Mouse (Mus musculus) forebrain, embryonic 14.5 days (tissue): ENCODE measurements at regions not wholly inside any gene's neighbourhood (a gene's known extent, or its start where the extent isn't known, plus 50 kb on each side); places are given as distances from the start of the nearest gene placed in this dataset.

Experiments
- ATAC-seq: fragments of 200-750 bp; cut with Nextera tagmentation; 2 replicates; pipeline ENCODE4 v1.8.0; 2017; ENCODE audit warnings: mild to moderate bottlenecking, moderate library complexity
- DNase-seq: peaks from one replicate; pipeline ENCODE4 v3.0.0-alpha.2; 2015; ENCODE audit warnings: low spot score
- H3K27ac ChIP-seq: fragments of 300-500 bp; sonication (generic); 2 replicates; pipeline ENCODE4 v1.5.1; 2014; ENCODE audit warnings: low read depth, mild to moderate bottlenecking, control low read depth, low read length, moderate library complexity
- H3K27me3 ChIP-seq: fragments of 300-500 bp; sonication (generic); replicated peaks from 2 replicates; pipeline ENCODE4 v1.6.1; 2014; ENCODE audit warnings: low read length, control low read depth, mixed read lengths; ENCODE audit not compliant: control insufficient read depth, insufficient read depth
- H3K36me3 ChIP-seq: fragments of 300-500 bp; sonication (generic); 2 replicates; pipeline ENCODE4 v1.6.1; 2014; ENCODE audit warnings: low read length, control low read depth; ENCODE audit not compliant: control insufficient read depth, insufficient read depth
- H3K4me1 ChIP-seq: fragments of 300-500 bp; sonication (generic); 2 replicates; pipeline ENCODE4 v1.6.1; 2014; ENCODE audit warnings: antibody characterized with exemption, low read length, control low read depth; ENCODE audit not compliant: control insufficient read depth, insufficient read depth
- H3K4me2 ChIP-seq: fragments of 300-500 bp; sonication (generic); 2 replicates; pipeline ENCODE4 v1.6.1; 2014; ENCODE audit warnings: mild to moderate bottlenecking, control low read depth, low read length
- H3K4me3 ChIP-seq: fragments of 300-500 bp; sonication (generic); 2 replicates; pipeline ENCODE4 v1.5.1; 2014; ENCODE audit warnings: low read depth, low read length, control low read depth
- H3K9ac ChIP-seq: fragments of 300-500 bp; sonication (generic); 2 replicates; pipeline ENCODE4 v1.6.1; 2014; ENCODE audit warnings: mild to moderate bottlenecking, low read length, control low read depth, moderate library complexity
- H3K9me3 ChIP-seq: fragments of 300-500 bp; sonication (generic); replicated peaks from 2 replicates; pipeline ENCODE4 v1.6.1; 2016; ENCODE audit warnings: low read length, control low read depth, mixed read lengths; ENCODE audit not compliant: control insufficient read depth
- WGBS: fragments of 180-500 bp; shearing (Covaris S2); extraction: QIAGEN DNeasy Blood & Tissue Kit; methylation state at CpG from one replicate; pipeline ENCODE4 v1.1.7; 2014; 5-methylcytosine and 5-hydroxymethylcytosine counted together

DNA sequence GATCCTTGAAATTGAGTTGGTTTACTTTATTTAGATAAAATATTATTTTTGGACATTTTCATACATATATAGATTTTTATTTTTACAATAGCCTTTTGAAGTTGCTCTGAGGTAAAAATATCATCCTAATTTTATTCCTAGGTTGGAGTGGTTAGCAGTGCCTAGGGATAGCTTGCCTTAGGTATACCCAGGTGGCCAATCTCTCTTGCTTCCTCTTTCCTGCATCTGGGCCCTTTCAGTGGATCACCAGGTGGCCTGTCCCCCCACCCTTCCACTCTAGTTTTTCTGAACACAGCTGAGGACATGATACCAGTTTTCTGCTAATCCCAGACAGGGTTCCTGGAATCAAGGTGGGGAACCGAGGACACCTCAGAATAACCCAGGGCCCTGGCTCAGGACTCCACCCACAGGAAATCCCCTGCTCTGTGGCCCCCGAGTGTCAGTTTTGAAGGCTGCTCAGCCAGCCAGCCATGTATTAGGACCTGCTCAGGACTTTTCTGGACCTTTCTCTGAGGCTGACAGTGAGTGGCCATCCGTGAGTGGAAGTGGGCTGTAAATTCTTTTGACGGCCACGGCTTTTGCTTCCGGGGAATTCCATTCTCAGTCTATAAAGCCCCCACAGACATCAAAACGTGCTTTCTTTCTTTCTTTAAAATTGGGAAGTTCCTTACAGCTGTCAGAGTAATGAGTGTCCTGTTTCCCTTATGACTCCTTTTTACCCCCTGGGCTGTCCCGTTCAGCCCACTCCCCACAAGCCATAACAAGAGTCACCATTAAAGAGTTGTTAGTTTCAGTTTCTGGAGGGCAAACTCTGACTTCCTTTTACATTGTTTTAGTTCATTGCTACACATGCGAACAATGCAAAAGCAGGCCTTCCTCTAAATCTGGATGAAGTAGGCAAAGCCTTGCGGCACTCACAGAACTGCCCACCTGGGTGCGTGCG is 87.8 kb upstream of the Ccnd2 start:
- H3K27ac ChIP-seq: no peak overlapping the region

DNA sequence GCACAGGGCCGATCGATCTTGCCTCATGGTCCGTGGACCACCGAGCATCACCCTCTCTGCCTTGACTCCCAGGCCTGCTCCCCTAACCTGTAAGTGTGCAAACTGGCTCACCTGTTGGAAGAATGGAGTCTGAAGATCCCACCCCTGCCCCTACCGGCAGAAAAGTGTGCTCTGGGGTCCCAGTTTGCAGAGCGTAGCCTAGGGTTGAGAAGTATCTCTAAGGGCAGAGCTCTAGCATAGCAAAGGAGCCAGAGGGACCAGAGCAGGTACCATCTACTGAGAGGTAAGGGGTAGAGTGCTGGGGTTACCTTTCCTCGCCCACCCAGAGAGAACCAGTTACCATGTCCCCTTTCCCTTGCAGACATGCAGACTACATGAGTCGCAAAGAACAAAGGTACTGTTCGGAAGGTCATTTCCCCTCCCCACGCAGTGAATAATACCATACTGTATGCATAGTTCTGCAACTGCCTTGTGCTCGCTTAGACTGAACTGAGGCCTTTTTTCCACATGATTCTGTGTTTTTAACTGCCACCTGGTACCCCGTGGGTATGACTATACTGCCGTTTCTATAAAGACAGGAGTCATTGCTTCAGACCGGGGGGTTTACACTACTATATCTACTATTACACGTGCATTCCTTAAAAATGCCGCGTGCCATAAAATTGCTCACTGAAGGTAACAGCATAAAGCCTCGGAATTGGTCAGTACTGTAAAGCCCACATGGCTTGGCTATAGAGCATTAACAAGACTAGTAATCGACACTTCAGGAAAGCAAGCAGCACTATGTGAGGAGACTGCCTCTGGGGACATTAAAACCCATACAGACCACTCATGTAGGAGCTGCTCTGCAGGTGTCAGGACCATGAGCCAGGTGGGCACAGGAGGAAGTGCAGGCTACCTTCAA is 88.7 kb upstream of the Ccnd2 start:
- ATAC-seq: no peak

More for the DNA sequence above, 87.8 kb upstream of the Ccnd2 start:
- WGBS: 82% methylated on average over 12 of the region's 12 CpGs
- Histone ChIP-seq H3K4me1 (no peaks in the 10 kb centered on the region), H3K27me3 (no peaks in the 10 kb centered on the region), H3K36me3 (no peaks in the 10 kb centered on the region), H3K9me3 (no peaks in the 10 kb centered on the region), H3K4me3 (no peak overlapping the region), H3K4me2 (no peak overlapping the region), H3K9ac (no peak overlapping the region)
- ATAC-seq (no peak), DNase-seq (no peak)

DNA sequence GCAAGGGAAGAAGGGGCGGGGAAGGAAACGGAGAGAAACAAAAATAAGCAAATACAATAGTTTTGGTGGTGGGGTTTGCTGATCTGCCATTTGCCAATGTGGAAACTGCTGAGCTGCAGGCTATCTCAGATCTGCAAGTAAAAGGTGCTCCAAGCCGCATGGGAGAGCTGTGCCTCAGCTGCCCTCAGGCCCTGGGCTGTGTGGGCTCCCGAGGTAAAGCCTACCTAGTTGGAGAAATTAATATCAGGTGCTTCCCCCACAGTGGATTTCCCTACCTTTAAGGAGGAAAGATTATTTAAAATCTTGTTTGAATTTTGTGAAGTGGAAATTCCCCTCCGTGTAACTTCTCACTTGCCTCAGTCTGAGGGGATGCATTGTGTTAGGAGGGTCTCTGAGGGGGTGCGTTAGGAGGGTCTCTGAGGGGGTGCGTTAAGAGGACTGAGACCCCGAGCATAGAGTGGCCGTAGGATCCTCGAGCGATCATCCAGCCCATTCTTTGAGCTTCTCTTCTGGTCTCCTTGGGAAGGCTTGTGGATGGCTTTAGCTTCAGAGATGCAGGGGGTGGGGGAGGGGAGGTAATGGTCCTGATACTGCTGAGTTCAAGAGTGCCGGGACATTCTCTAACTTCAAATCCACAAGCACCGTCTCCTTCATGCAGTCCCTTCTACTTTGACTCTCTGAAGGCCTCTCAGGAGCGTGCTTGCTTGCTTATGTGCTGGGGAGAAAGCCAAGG is 89.9 kb upstream of the Ccnd2 start:
- Histone ChIP-seq H3K4me3 (no peak overlapping the region), H3K9ac (no peak overlapping the region), H3K4me1 (no peaks in the 10 kb centered on the region), H3K27me3 (no peaks in the 10 kb centered on the region), H3K36me3 (no peaks in the 10 kb centered on the region), H3K4me2 (no peak overlapping the region), H3K27ac (no peak overlapping the region), H3K9me3 (no peaks in the 10 kb centered on the region)
- 73% methylated on average over 14 of the region's 14 CpGs for WGBS
- no peak for ATAC-seq
- no peak for DNase-seq

More for the DNA sequence above, 88.7 kb upstream of the Ccnd2 start:
- Histone ChIP-seq H3K4me2 (no peak overlapping the region), H3K27me3 (no peaks in the 10 kb centered on the region), H3K27ac (no peak overlapping the region), H3K9ac (no peak overlapping the region), H3K9me3 (no peaks in the 10 kb centered on the region), H3K4me3 (no peak overlapping the region), H3K36me3 (no peaks in the 10 kb centered on the region), H3K4me1 (no peaks in the 10 kb centered on the region)
- WGBS: 93% methylated on average over 19 of the region's 19 CpGs
- no peak for DNase-seq

DNA sequence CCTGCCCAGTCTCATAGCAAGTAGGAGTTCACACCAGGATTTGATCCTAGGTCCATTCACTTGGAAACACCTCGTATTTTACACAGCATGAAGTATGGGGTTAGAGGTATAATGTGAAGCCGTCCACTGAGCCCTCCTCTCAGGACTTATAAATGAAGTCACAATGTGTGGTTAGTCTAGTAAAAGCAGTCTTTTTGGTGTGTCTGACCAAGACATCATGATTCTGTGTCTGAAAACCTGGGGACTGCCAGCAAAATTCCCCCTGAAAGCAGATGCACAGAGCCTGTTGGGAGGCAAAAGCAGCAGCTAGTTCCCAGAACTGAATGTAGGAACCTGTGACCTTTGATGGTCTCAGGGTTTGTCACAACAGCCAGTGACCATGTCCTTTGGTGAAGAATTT is 91.0 kb upstream of the Ccnd2 start:
- no peaks in the 10 kb centered on the region for H3K4me1 ChIP-seq
- 74% methylated on average over 2 of the region's 2 CpGs for WGBS
- DNase-seq (no peak), ATAC-seq (no peak)
- H3K9ac ChIP-seq: no peak overlapping the region
- no peak overlapping the region for H3K27ac ChIP-seq
- H3K36me3 ChIP-seq: no peaks in the 10 kb centered on the region
- no peak overlapping the region for H3K4me2 ChIP-seq
- no peaks in the 10 kb centered on the region for H3K27me3 ChIP-seq
- H3K4me3 ChIP-seq: no peak overlapping the region
- H3K9me3 ChIP-seq: no peaks in the 10 kb centered on the region

DNA sequence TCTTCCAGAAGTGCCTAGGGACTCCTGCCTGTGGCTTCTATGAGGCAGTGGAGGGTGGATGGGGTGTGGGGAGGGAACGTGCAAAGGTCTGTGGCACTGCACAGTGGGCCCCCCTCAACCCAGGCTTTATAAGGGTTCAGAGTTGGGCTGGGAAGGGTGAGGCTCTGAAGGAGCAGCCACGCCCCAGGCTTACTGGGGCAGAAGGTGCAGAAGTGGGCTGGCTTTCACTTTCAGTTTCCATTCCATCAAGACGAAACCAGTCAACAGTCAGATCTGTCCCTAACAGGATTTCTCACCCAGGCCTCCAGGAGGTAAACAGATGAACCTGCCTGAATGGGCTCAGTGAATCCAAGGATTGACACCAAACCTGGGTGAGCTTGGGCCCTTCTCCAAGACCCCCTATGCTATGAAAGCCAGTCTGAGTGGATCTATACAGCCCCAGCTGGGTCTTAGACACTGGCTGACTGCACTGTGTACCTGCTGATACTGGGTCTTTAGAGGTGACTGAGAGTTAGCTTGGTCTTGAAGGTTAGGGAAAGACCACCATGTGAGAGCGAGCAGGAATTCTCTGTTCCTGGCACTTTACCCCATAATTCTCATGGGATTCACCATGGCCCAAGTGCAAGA is 93.9 kb upstream of the Ccnd2 start:
- Histone ChIP-seq H3K36me3 (no peaks in the 10 kb centered on the region), H3K9me3 (no peaks in the 10 kb centered on the region), H3K4me1 (peaks cover 6% of the 10 kb centered on the region), H3K4me3 (no peak overlapping the region), H3K9ac (no peak overlapping the region), H3K27me3 (no peaks in the 10 kb centered on the region), H3K4me2 (no peak overlapping the region), H3K27ac (no peak overlapping the region)
- ATAC-seq (no peak), DNase-seq (no peak)
- WGBS: 85% methylated on average over 4 of the region's 4 CpGs

DNA sequence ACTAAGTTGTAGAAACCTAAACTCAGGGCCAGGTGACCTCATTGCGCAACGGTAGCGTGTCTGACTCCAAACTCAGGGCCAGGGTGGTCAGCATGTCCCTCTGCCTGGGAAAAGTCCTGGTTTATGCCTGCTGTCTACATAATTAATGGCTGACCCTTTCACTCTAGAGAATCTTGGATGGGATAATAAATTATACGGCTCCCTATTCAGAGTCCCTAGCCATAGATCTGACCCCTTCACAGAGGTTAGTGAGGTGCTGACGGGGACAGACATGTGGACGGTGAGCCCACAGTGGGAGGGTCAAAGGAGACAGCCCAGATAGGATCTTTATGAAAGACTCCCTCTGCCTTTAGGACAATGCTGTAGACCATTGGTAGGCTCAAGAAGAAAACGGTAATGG is 94.7 kb upstream of the Ccnd2 start:
- Histone ChIP-seq H3K4me2 (no peak overlapping the region), H3K4me3 (no peak overlapping the region), H3K27me3 (no peaks in the 10 kb centered on the region), H3K27ac (no peak overlapping the region), H3K4me1 (peaks cover 14% of the 10 kb centered on the region), H3K9me3 (no peaks in the 10 kb centered on the region), H3K36me3 (no peaks in the 10 kb centered on the region), H3K9ac (no peak overlapping the region)
- no peak for DNase-seq
- ATAC-seq: no peak
- 95% methylated on average over 7 of the region's 7 CpGs for WGBS

DNA sequence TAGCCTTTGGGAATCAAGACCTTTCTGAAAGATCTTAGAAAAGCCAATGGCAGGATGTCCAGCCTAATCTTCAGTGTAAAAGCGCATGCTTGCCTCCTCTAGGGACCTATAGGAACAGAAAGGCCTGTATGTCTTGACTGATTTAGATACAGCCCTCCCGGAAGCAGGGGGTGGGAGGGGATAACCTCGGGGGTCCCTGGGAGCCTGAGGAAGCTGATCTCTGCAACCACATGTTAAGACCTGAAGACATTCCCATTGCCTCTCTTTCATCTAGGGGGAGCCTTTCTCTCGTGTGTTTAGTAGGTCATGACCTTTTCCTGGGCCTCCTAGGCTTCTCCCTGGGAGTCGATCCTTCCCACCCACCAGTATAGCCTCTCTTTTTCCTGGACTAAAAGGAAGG is 95.3 kb upstream of the Ccnd2 start:
- Histone ChIP-seq H3K9me3 (no peaks in the 10 kb centered on the region), H3K9ac (no peak overlapping the region), H3K4me1 (peaks cover 20% of the 10 kb centered on the region), H3K4me2 (no peak overlapping the region), H3K36me3 (no peaks in the 10 kb centered on the region), H3K4me3 (no peak overlapping the region), H3K27ac (no peak overlapping the region), H3K27me3 (no peaks in the 10 kb centered on the region)
- no peak for ATAC-seq
- 34% methylated on average over 5 of the region's 5 CpGs for WGBS
- DNase-seq: no peak

DNA sequence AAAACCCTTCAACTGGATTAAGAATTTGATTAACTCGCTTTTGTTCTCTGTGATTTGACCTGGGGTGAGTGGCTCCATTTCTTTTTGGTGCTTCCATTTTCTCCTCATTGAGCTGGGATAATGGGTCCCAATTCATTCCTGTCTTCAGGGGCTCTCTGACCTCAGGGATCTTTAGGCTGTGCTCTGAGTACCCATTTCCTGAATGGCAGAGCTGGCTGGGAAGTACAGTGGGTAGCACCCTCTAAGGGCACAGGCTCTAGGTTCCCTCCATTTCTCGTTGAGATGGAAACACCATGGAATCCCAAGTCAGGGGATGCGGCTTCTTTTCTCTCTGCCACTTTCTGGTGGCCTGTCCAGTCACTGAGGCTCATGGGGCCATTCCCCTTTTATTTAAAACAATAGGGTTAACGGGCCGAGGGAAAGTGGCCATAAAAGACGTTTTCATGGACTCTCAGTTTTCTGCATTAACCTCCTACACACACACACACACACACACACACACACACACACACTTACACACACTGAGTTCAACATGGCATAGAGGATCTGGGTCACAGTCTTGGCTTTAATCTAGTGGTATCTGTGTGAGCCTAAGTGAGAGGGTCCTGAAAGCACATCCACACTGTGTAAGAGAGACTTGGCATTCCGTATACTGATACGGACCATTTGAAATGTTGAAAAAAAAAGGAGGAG is 98.3 kb upstream of the Ccnd2 start:
- DNase-seq (no peak), ATAC-seq (no peak; the same call in 1 of the 2 replicates)
- Histone ChIP-seq H3K4me3 (no peak overlapping the region), H3K27me3 (no peaks in the 10 kb centered on the region), H3K9me3 (no peaks in the 10 kb centered on the region), H3K4me1 (peaks cover 21% of the 10 kb centered on the region), H3K9ac (no peak overlapping the region), H3K27ac (no peak overlapping the region), H3K4me2 (no peak overlapping the region), H3K36me3 (no peaks in the 10 kb centered on the region)
- 10% methylated on average over 8 of the region's 8 CpGs for WGBS
